Mouse (Mus musculus) granulocyte monocyte progenitor cell, adult 5-6 weeks (primary cell): ENCODE measurements around the gene Pwwp2b. TPM values are rescaled to one million over a fixed set of nuclear protein-coding genes. Genes with fewer than 3 reads are reported as not detected.

Experiments used
- total RNA-seq, 2 experiments: library from RNA; stranded (forward) in 1 of 2; stranded (reverse) in 1 of 2; fragments of 200-712, 200-1000 nt in 1 of 2; fragments of >200 nt in 1 of 2; fragmentation: Nextera tagmentation in 1 of 2; gene quantifications; 2 replicates each; pipeline ENCODE4 v1.2.3; 2014 to 2017

Pwwp2b gene
- total RNA-seq, 2 experiments from 2014 or later, result 1.6 to 5.1 TPM

Other genes starting within 250 kb of the Pwwp2b start
- not detected in 2 replicates for gene Dpysl4, start 162.5 kb upstream of the Pwwp2b start, total RNA-seq (2014; fragmentation: Nextera tagmentation)
- not detected in 2 replicates for gene Dpysl4, start 162.5 kb upstream of the Pwwp2b start, total RNA-seq (2017)
- gene Lrrc27, start 35.5 kb upstream of the Pwwp2b start, total RNA-seq (2014; fragmentation: Nextera tagmentation), result 7.4 TPM in 1 of 2 replicates, not detected in the other
- gene Lrrc27, start 35.5 kb upstream of the Pwwp2b start, total RNA-seq (2017), result 0.56 and 3.5 TPM in 2 replicates
- 0.28 TPM in 1 of 2 replicates, not detected in the other for gene Stk32c, start 35.2 kb upstream of the Pwwp2b start, total RNA-seq (2014; fragmentation: Nextera tagmentation)
- not detected in 2 replicates for gene Stk32c, start 35.2 kb upstream of the Pwwp2b start, total RNA-seq (2017)
- 7.9 and 10.2 TPM in 2 replicates for gene Inpp5a, start 140.6 kb downstream of the Pwwp2b start, total RNA-seq (2014; fragmentation: Nextera tagmentation)
- 5.5 and 11.6 TPM in 2 replicates for gene Inpp5a, start 140.6 kb downstream of the Pwwp2b start, total RNA-seq (2017)